Mouse (Mus musculus) midbrain, embryonic 13.5 days (tissue): ENCODE measurements around the gene Ccdc63. TPM values are rescaled to one million over a fixed set of nuclear protein-coding genes. Genes with fewer than 3 reads are reported as not detected.
"Not testable (repeated sequence)": the region's sequence is repeated elsewhere in the genome, so short reads cannot be mapped to it uniquely, and the experiment has no call there.

Experiments
- ATAC-seq: fragments of 200-750 bp; cut with Nextera tagmentation; 2 replicates; pipeline ENCODE4 v1.8.0; 2017; ENCODE audit warnings: mild to moderate bottlenecking, moderate TSS enrichment, moderate library complexity
- H3K27ac ChIP-seq: fragments of 300-500 bp; sonication (generic); 2 replicates; pipeline ENCODE4 v1.5.1; 2015; ENCODE audit warnings: inconsistent platforms, mild to moderate bottlenecking, moderate library complexity
- H3K27me3 ChIP-seq: fragments of 300-500 bp; sonication (generic); 2 replicates; pipeline ENCODE4 v1.6.1; 2015; ENCODE audit warnings: mild to moderate bottlenecking, inconsistent platforms
- H3K36me3 ChIP-seq: fragments of 300-500 bp; sonication (generic); 2 replicates; pipeline ENCODE4 v1.6.1; 2015; ENCODE audit warnings: mild to moderate bottlenecking, inconsistent platforms
- H3K4me1 ChIP-seq: fragments of 300-500 bp; sonication (generic); replicated peaks from 2 replicates; pipeline ENCODE4 v1.6.1; 2015; ENCODE audit warnings: inconsistent platforms
- H3K4me2 ChIP-seq: fragments of 300-500 bp; sonication (generic); replicated peaks from 2 replicates; pipeline ENCODE4 v1.6.1; 2015; ENCODE audit warnings: moderate library complexity, mild to moderate bottlenecking, inconsistent platforms
- H3K4me3 ChIP-seq: fragments of 300-500 bp; sonication (generic); replicated peaks from 2 replicates; pipeline ENCODE4 v1.5.1; 2015; ENCODE audit warnings: mild to moderate bottlenecking, inconsistent platforms
- H3K9ac ChIP-seq: fragments of 300-500 bp; sonication (generic); replicated peaks from 2 replicates; pipeline ENCODE4 v1.6.1; 2015; ENCODE audit warnings: mild to moderate bottlenecking, inconsistent platforms
- H3K9me3 ChIP-seq: fragments of 300-500 bp; sonication (generic); 2 replicates; pipeline ENCODE4 v1.6.1; 2016; ENCODE audit warnings: mild to moderate bottlenecking, inconsistent platforms
- WGBS: fragments of 180-500 bp; shearing (Covaris S2); methylation state at CpG from one replicate; pipeline ENCODE4 v1.1.7; 2015; 5-methylcytosine and 5-hydroxymethylcytosine counted together
- polyA plus RNA-seq: library from polyadenylated mRNA; unstranded; fragments of >200 nt; fragmentation: Nextera tagmentation; extraction: Ambion mirVana; gene quantifications from 2 replicates; pipeline ENCODE4 v1.2.1, GENCODE M21; 2015

Gene Ccdc63
- not detected in 2 replicates for polyA plus RNA-seq

DNA sequence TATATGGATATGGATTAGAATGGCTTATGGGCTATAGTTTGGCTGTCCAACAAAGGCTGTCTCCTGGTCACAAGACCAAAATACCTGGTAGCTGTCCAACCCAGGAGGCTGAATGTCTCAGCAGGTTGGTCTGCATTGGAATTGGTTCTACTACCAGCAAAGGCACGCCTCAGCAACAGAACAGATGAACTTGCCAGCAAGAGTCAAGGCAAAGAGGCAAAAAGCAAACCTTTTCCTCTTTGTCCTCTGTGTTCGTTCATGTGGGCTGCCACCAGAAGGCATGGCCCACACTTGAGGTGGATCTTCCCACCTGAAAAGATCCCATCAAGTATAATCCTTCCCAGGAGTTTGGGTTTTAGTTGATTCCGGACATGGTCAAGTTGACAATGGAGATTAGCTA lies at the start of gene Ccdc63:
Ccdc63 (minus strand) TSS at position 101 of the 400 bp plus-strand sequence.
- Histone ChIP-seq H3K4me3 (no peak within 1 kb of the TSS), H3K27ac (no peak within 1 kb of the TSS), H3K9me3 (no peaks in the 10 kb centered on the region), H3K9ac (no peak within 1 kb of the TSS), H3K4me2 (no peak within 1 kb of the TSS), H3K27me3 (no peaks in the 10 kb centered on the region), H3K36me3 (no peaks in the 10 kb centered on the region), H3K4me1 (no peaks in the 10 kb centered on the region)
- whole genome bisulfite sequencing = 90% methylated on average over 3 of the region's 3 CpGs
- ATAC-seq = no peak

DNA sequence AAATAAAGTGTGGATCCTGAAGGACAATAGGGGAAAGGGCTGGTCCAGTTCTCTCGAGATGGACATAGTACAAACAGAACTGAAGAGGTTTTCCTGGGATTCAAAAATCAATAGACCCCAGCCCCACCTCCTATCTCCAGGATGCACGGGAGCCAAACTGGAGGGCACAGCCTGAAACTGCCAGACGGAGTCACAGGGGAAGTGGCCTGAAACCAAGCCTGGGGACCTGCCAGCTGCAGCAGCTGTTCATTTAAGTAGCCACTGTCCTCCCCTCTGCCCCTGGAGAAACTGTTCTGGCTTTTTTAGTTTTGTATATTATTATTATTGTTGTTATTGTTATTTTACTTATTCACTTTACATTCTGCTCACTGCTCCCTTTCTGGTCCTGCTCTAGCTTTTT lies 48.5 kb upstream of the Ccdc63 start:
- ATAC-seq = no peak
- Histone ChIP-seq H3K9ac (no peak overlapping the region), H3K4me2 (no peak overlapping the region), H3K36me3 (no peaks in the 10 kb centered on the region), H3K4me1 (no peaks in the 10 kb centered on the region), H3K27ac (no peak overlapping the region), H3K9me3 (no peaks in the 10 kb centered on the region), H3K4me3 (no peak overlapping the region), H3K27me3 (no peaks in the 10 kb centered on the region)
- 72% methylated on average over 3 of the region's 3 CpGs for WGBS

DNA sequence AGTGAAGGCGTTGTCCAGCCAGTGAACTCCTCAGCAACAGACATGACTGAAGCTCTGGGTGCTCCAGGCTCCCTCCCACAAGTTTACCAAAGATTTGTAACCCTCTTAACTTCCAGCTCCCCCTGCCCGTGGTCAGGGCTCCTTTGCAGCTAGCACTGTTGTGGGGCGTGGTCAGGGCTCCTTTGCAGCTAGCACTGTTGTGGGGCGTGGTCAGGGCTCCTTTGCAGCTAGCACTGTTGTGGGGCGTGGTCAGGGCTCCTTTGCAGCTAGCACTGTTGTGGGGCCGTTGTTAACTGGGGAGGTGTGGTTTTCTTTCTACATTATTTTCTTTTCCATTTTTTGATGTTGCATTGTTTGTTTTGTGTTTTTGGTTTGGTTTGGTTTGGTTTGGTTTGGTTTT lies 44.2 kb upstream of the Ccdc63 start:
- not testable (repeated sequence) for H3K4me1 ChIP-seq, H3K27me3 ChIP-seq, H3K36me3 ChIP-seq, H3K27ac ChIP-seq, H3K4me3 ChIP-seq, H3K9me3 ChIP-seq, H3K9ac ChIP-seq, ATAC-seq, H3K4me2 ChIP-seq
- WGBS = 93% methylated on average over 6 of the region's 6 CpGs

DNA sequence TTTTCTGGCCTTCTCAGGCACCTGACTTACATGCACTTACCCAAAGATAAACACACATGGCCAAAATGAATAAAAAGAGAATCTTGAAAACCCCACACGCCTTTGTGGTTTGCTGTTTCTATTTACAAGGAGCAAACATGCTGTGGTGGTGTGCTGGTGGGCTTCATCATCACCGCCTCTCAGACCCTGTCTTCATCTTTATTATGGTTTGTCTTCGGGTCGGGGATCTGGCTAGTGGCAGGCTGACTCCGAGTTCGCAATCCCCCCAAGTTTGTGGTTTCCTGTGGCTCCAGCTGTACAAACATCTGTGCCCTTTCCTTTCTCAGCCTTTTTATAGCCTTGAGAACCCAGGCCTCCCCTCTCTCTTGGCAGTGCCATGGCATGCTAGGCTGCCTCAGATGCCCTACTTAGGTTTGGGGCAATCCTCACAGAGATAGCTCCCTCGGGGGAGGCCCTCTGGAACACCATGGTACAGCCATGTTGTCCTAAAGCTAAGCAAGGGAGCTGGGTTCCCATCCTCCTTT lies 43.7 kb upstream of the Ccdc63 start:
- no peaks in the 10 kb centered on the region for H3K4me1 ChIP-seq
- 95% methylated on average over 7 of the region's 7 CpGs for WGBS

DNA sequence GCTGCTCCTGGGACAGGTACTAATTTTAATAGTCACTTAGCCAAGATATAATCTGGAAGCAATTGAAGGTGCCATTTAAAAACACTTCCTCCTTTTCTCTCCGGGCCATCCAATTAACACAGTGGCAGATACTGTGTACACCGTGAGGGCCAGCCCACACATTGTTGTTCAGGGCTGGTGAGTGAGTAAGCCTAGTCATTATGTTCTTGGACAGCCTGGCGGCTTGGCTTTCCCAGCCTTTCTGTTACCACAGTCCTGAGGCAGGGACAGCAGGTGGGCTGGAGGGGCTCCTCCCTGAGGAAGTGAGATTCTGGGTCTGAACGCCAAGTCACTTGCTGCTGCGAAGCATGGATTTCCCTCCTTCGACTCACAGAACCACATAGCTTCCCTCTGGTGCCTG lies 39.0 kb upstream of the Ccdc63 start:
- no peak overlapping the region for H3K4me3 ChIP-seq
- 63% methylated on average over 6 of the region's 6 CpGs for WGBS
- H3K9ac ChIP-seq = no peak overlapping the region
- peaks cover 23% of the 10 kb centered on the region for H3K36me3 ChIP-seq
- no peak overlapping the region for H3K4me2 ChIP-seq
- no peak overlapping the region for H3K27ac ChIP-seq
- no peaks in the 10 kb centered on the region for H3K27me3 ChIP-seq
- no peaks in the 10 kb centered on the region for H3K4me1 ChIP-seq
- H3K9me3 ChIP-seq = no peaks in the 10 kb centered on the region
- ATAC-seq = no peak

More for the DNA sequence above, 43.7 kb upstream of the Ccdc63 start:
- no peaks in the 10 kb centered on the region for H3K27me3 ChIP-seq
- H3K9ac ChIP-seq = no peak overlapping the region
- no peak for ATAC-seq
- H3K4me3 ChIP-seq = no peak overlapping the region
- no peak overlapping the region for H3K4me2 ChIP-seq
- H3K36me3 ChIP-seq = no peaks in the 10 kb centered on the region
- H3K27ac ChIP-seq = no peak overlapping the region
- H3K9me3 ChIP-seq = no peaks in the 10 kb centered on the region

DNA sequence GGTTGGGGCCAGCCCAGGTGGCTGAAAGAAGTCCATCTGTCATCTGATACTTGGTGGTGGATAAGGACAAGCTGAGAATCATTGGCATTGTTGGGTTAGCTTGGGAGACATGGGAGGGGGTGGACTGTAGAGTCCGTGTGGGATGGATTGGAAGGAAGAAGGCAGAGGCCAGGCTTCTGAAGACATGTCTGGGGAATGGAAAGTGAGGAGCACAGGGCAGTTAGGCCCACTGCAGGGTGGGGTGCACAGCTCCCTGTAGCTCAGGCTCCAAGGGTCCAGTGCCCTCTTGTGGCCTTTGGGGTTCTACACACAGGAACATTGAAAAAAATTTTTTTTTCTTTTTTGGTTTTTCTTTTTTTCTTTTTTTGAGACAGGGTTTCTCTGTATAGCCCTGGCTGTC lies 35.8 kb upstream of the Ccdc63 start:
- ATAC-seq = peak; percentile 55; the same call in 1 of the 2 replicates
- Histone ChIP-seq H3K9ac (no peak overlapping the region), H3K27ac (no peak overlapping the region), H3K4me3 (no peak overlapping the region), H3K9me3 (no peaks in the 10 kb centered on the region), H3K36me3 (peaks cover 47% of the 10 kb centered on the region), H3K27me3 (no peaks in the 10 kb centered on the region), H3K4me1 (no peaks in the 10 kb centered on the region), H3K4me2 (no peak overlapping the region)
- WGBS = 44% methylated on average over 1 of the region's 1 CpGs

DNA sequence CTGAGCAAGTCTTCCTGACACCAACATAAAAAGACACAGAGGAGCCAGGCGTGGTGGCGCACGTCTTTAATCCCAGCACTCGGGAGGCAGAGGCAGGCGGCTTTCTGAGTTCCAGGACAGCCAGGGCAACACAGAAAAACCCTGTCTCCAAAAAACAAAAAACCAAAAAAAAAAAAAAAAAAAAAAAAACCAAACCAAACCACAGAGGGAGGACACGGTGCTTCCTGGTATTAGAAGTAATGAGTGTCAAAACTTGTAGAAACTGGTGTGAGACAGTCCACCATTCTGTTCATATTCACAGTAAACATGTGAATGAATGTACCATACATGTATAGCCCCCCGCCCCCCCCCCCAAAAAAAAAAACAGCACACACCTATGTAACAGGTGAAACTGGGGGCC lies 35.3 kb upstream of the Ccdc63 start:
- no peaks in the 10 kb centered on the region for H3K9me3 ChIP-seq
- H3K9ac ChIP-seq = no peak overlapping the region
- no peak overlapping the region for H3K27ac ChIP-seq
- no peaks in the 10 kb centered on the region for H3K4me1 ChIP-seq
- no peak overlapping the region for H3K4me3 ChIP-seq
- H3K27me3 ChIP-seq = no peaks in the 10 kb centered on the region
- peaks cover 51% of the 10 kb centered on the region for H3K36me3 ChIP-seq
- WGBS = 92% methylated on average over 7 of the region's 7 CpGs
- no peak overlapping the region for H3K4me2 ChIP-seq
- peak; percentile 11; the same call in 1 of the 2 replicates for ATAC-seq

DNA sequence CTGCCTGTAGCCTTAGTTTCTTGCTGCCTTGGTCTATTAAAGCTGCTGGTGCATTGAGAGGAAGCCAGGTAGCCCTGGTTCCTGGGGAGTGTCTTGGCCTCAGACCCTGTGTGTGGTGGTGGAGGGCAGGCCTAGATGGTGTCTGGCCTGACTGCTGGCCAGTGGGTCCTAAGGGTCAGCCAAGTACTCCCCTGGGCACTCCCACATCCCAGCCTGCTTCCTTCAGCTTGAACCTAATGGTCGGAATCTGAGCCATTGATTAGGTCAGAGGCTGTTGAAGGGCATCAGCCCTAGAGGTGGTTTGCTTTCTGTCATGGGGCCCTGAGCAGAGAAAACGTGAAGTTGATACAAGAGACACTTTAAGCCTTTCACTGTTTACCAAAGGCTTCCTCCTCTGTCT lies 34.8 kb upstream of the Ccdc63 start:
- no peak overlapping the region for H3K4me2 ChIP-seq
- no peaks in the 10 kb centered on the region for H3K4me1 ChIP-seq
- ATAC-seq = no peak
- H3K9me3 ChIP-seq = no peaks in the 10 kb centered on the region
- 75% methylated on average over 2 of the region's 2 CpGs for WGBS
- no peak overlapping the region for H3K27ac ChIP-seq
- H3K27me3 ChIP-seq = no peaks in the 10 kb centered on the region
- no peak overlapping the region for H3K9ac ChIP-seq
- H3K4me3 ChIP-seq = no peak overlapping the region
- H3K36me3 ChIP-seq = peaks cover 56% of the 10 kb centered on the region

DNA sequence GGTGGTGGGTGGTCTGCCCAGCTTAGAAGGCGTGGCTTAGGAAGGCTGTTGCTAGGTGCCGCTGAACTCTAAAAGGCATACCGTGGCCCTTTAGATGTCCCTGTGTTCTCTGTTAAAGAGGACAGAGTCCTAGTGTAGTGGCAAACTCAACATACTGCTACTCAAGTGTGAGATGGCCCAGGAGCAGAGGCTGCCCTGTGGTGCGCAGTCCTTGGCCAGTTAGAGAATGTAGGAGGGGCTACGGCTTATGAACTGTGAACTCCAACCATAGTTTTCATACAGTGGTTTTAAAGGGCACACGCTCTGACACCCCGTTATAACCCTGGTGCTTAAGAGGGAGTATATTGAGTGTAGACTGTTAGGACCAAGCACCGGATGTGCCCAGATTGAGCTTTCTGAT lies 30.4 kb upstream of the Ccdc63 start:
- H3K9me3 ChIP-seq = no peaks in the 10 kb centered on the region
- 93% methylated on average over 8 of the region's 8 CpGs for WGBS
- H3K27ac ChIP-seq = no peak overlapping the region
- ATAC-seq = no peak
- H3K36me3 ChIP-seq = peaks cover 79% of the 10 kb centered on the region
- H3K27me3 ChIP-seq = no peaks in the 10 kb centered on the region
- H3K4me3 ChIP-seq = no peak overlapping the region
- no peak overlapping the region for H3K9ac ChIP-seq
- H3K4me2 ChIP-seq = no peak overlapping the region
- H3K4me1 ChIP-seq = peaks cover 17% of the 10 kb centered on the region

DNA sequence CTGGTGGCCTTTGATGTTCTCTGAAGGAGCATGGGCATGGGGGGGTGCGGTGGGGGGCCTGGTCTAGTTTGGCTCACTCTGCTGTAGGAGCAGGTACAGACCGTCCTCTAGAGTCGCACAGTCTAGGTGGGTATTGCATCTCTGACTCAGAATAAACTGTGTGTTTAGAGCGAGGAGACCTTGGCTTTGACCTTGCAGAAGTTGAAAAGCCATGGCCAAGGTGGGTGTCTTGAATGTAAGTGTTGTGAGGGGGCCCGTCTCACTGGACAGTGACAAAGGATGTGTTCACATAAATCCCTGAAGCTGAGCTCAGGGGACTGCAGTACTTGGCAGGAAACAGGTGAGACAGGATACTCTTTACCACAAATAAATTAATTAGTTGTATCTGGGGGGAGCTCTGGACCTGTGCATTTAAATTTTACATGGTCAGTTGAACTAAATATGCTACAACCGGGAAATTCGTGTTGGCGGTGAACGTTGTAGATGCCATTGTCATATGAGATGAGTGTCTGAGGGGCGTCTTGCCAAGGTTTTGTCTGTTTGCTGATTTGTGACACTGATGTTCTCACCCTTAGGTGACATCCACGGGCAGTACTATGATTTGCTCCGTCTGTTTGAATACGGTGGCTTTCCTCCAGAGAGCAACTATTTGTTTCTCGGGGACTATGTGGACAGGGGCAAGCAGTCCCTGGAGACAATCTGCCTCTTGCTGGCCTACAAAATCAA lies 27.9 kb upstream of the Ccdc63 start:
- H3K4me2 ChIP-seq = no peak overlapping the region
- no peaks in the 10 kb centered on the region for H3K27me3 ChIP-seq
- H3K9ac ChIP-seq = no peak overlapping the region
- WGBS = 94% methylated on average over 14 of the region's 14 CpGs
- H3K9me3 ChIP-seq = no peaks in the 10 kb centered on the region
- H3K36me3 ChIP-seq = peaks cover 73% of the 10 kb centered on the region
- no peak for ATAC-seq
- no peak overlapping the region for H3K27ac ChIP-seq
- no peak overlapping the region for H3K4me3 ChIP-seq
- H3K4me1 ChIP-seq = peaks cover 42% of the 10 kb centered on the region

DNA sequence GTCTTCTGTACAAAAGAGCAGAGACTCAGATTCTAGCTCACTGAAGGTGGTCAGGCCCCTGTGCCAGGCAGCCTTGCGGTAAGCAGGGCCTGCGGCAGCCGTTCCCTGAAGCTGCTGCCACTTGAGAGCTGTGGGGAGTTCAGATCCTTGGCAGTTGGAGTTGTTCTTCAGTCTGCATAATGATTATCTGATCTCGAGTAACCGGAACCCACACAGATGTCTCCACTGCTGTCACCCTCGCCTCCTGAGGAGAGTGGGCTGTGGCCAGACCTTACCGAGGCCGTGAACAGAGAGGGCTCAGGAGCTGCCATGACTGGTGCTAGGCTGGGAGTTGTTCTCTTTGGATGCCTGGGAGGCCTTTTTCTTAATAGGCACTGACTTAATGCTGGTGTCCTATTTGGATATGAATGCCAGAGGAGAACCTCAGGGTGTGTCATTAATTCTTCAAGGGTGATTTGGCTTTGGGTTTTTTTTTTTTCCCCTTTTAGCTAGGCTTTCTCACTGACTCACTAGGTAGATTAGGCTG lies 26.1 kb upstream of the Ccdc63 start:
- peak overlapping the region; percentile 79 for H3K27ac ChIP-seq
- peak overlapping the region; percentile 41 for H3K4me2 ChIP-seq
- no peaks in the 10 kb centered on the region for H3K9me3 ChIP-seq
- peaks cover 60% of the 10 kb centered on the region for H3K4me1 ChIP-seq
- peak overlapping the region; percentile 59 for H3K9ac ChIP-seq
- H3K27me3 ChIP-seq = no peaks in the 10 kb centered on the region
- H3K36me3 ChIP-seq = peaks cover 69% of the 10 kb centered on the region
- H3K4me3 ChIP-seq = peak overlapping the region; percentile 21
- ATAC-seq = no peak; the same call in 1 of the 2 replicates
- WGBS = 27% methylated on average over 8 of the region's 8 CpGs

DNA sequence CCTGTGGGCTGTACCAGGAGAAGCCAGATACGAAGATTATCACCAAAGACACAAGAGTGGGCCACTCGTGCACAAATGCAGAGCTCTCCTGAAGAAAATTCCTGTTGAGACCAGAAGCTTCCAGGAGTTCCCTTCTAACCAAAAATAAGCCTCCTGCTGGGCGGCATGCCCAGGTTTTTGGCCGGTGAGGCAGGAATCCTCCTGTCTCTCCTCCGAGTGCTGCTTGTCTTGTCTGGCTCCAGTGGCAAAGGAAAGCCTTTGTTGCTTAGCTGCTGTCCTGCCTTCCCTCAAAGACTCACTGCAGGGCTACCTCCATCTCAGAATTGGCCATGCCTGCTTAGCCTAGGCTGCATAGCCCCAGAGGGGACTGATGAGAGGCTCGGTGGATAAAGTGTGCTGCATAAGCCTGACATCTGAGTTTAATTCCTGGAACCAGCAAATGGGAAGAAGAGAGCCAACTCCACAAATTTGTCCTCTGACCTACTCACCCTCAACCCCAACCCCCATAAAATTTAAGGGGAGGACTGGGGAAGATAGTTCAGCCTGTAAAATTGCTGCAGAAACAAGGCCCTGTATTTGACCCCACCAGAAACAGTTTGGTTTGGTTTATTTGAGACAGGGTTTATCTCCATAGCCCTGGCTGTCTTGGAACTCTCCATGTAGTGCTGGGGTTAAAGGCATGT lies 24.8 kb upstream of the Ccdc63 start:
- Histone ChIP-seq H3K27me3 (no peaks in the 10 kb centered on the region), H3K4me3 (0 out of 2 replicates have a peak overlapping the region, but pooled peaks have one; percentile 3), H3K9ac (peak overlapping the region; percentile 59), H3K4me1 (peaks cover 74% of the 10 kb centered on the region), H3K36me3 (peaks cover 56% of the 10 kb centered on the region), H3K4me2 (peak overlapping the region; percentile 28; the same call in 1 of the 2 replicates), H3K9me3 (no peaks in the 10 kb centered on the region), H3K27ac (peak overlapping the region; percentile 79)
- no peak for ATAC-seq
- WGBS = 40% methylated on average over 6 of the region's 6 CpGs
